Mouse (Mus musculus) neural tube, embryonic 14.5 days (tissue): ENCODE measurements at regions not wholly inside any gene's neighbourhood (a gene's known extent, or its start where the extent isn't known, plus 50 kb on each side); places are given as distances from the start of the nearest gene placed in this dataset.

Experiments used
- ATAC-seq: fragments of 200-750 bp; cut with Nextera tagmentation; 2 replicates; pipeline ENCODE4 v1.8.0; 2017; ENCODE audit warnings: low read depth, mild to moderate bottlenecking, moderate TSS enrichment, moderate library complexity
- H3K27ac ChIP-seq: fragments of 300-500 bp; sonication (generic); 2 replicates; pipeline ENCODE4 v1.5.1; 2014; ENCODE audit warnings: low read depth, mild to moderate bottlenecking, control low read depth, low read length, moderate library complexity, mixed read lengths
- H3K27me3 ChIP-seq: fragments of 300-500 bp; sonication (generic); 2 replicates; pipeline ENCODE4 v1.6.1; 2014; ENCODE audit warnings: low read length; ENCODE audit not compliant: control insufficient read depth, insufficient read depth
- H3K36me3 ChIP-seq: fragments of 300-500 bp; sonication (generic); 2 replicates; pipeline ENCODE4 v1.6.1; 2014; ENCODE audit warnings: low read length, mixed read lengths; ENCODE audit not compliant: control insufficient read depth, insufficient read depth
- H3K4me1 ChIP-seq: fragments of 300-500 bp; sonication (generic); 2 replicates; pipeline ENCODE4 v1.6.1; 2014; ENCODE audit warnings: low read length; ENCODE audit not compliant: control insufficient read depth, insufficient read depth
- H3K4me2 ChIP-seq: fragments of 300-500 bp; sonication (generic); 2 replicates; pipeline ENCODE4 v1.6.1; 2014; ENCODE audit warnings: mild to moderate bottlenecking, low read depth, low read length, control low read depth
- H3K4me3 ChIP-seq: fragments of 300-500 bp; sonication (generic); 2 replicates; pipeline ENCODE4 v1.5.1; 2014; ENCODE audit warnings: low read depth, low read length, control low read depth, mixed read lengths
- H3K9ac ChIP-seq: fragments of 300-500 bp; sonication (generic); replicated peaks from 2 replicates; pipeline ENCODE4 v1.6.1; 2014; ENCODE audit warnings: low read depth, mild to moderate bottlenecking, control low read depth, low read length, mixed read lengths
- H3K9me3 ChIP-seq: fragments of 300-500 bp; sonication (generic); 2 replicates; pipeline ENCODE4 v1.6.1; 2016; ENCODE audit warnings: low read length; ENCODE audit not compliant: control insufficient read depth
- WGBS: fragments of 180-500 bp; shearing (Covaris S2); extraction: QIAGEN DNeasy Blood & Tissue Kit; methylation state at CpG from one replicate; pipeline ENCODE4 v1.1.7; 2014; 5-methylcytosine and 5-hydroxymethylcytosine counted together

- H3K36me3 ChIP-seq = no peaks in the 10 kb centered on the region
- H3K27ac ChIP-seq = no peak overlapping the region
- H3K4me2 ChIP-seq = no peak overlapping the region
- ATAC-seq = no peak
- H3K9me3 ChIP-seq = no peaks in the 10 kb centered on the region
- H3K4me1 ChIP-seq = no peaks in the 10 kb centered on the region
- H3K27me3 ChIP-seq = no peaks in the 10 kb centered on the region
- 86% methylated on average over 2 of the region's 2 CpGs for WGBS
- no peak overlapping the region for H3K9ac ChIP-seq
- H3K4me3 ChIP-seq = no peak overlapping the region
These were observed 431.0 kb upstream of the Spred2 start for GRCm38 (mm10) chr11:19493089-19493756.

- Histone ChIP-seq H3K27ac (no peak overlapping the region), H3K27me3 (no peaks in the 10 kb centered on the region), H3K36me3 (no peaks in the 10 kb centered on the region), H3K4me3 (no peak overlapping the region), H3K9ac (no peak overlapping the region), H3K4me1 (no peaks in the 10 kb centered on the region), H3K9me3 (no peaks in the 10 kb centered on the region), H3K4me2 (no peak overlapping the region)
- WGBS = 93% methylated on average over 3 of the region's 3 CpGs
- no peak for ATAC-seq
These were observed 402.5 kb upstream of the Spred2 start for GRCm38 (mm10) chr11:19521721-19522120.

- Histone ChIP-seq H3K27me3 (no peaks in the 10 kb centered on the region), H3K4me1 (peaks cover 4% of the 10 kb centered on the region; the same call in 1 of the 2 replicates), H3K9me3 (no peaks in the 10 kb centered on the region), H3K27ac (peak overlapping the region; percentile 60; the same call in 1 of the 2 replicates), H3K4me3 (no peak overlapping the region), H3K36me3 (no peaks in the 10 kb centered on the region), H3K4me2 (no peak overlapping the region), H3K9ac (no peak overlapping the region)
- WGBS = 16% methylated on average over 6 of the region's 6 CpGs
- peak; percentile 94 for ATAC-seq
These were observed 400.2 kb upstream of the Spred2 start for GRCm38 (mm10) chr11:19523853-19524487.

GRCm38 (mm10) chr11:19529126-19529525 is 395.0 kb upstream of the Spred2 start:
- 13% methylated on average over 5 of the region's 5 CpGs for WGBS
- no peaks in the 10 kb centered on the region for H3K27me3 ChIP-seq
- 0 out of 2 replicates have a peak overlapping the region, but pooled peaks have one; percentile 7 for H3K4me2 ChIP-seq
- H3K36me3 ChIP-seq = no peaks in the 10 kb centered on the region
- no peak overlapping the region for H3K27ac ChIP-seq
- no peak overlapping the region for H3K4me3 ChIP-seq
- H3K9me3 ChIP-seq = no peaks in the 10 kb centered on the region
- H3K9ac ChIP-seq = no peak overlapping the region
- ATAC-seq = peak; percentile 75
- H3K4me1 ChIP-seq = peaks cover 27% of the 10 kb centered on the region

GRCm38 (mm10) chr11:19530652-19531051 is 393.5 kb upstream of the Spred2 start:
- Histone ChIP-seq H3K9ac (no peak overlapping the region), H3K27me3 (no peaks in the 10 kb centered on the region), H3K36me3 (no peaks in the 10 kb centered on the region), H3K4me1 (peaks cover 27% of the 10 kb centered on the region), H3K27ac (no peak overlapping the region), H3K9me3 (no peaks in the 10 kb centered on the region), H3K4me2 (0 out of 2 replicates have a peak overlapping the region, but pooled peaks have one; percentile 39), H3K4me3 (no peak overlapping the region)
- 34% methylated on average over 3 of the region's 3 CpGs for WGBS
- ATAC-seq = peak; percentile 25; the same call in 1 of the 2 replicates

GRCm38 (mm10) chr11:19531255-19532003 is 392.7 kb upstream of the Spred2 start:
- WGBS = 6% methylated on average over 20 of the region's 20 CpGs
- ATAC-seq = peak; percentile 72

GRCm38 (mm10) chr11:19532867-19533266 is 391.3 kb upstream of the Spred2 start:
- Histone ChIP-seq H3K4me3 (no peak overlapping the region), H3K4me2 (no peak overlapping the region), H3K4me1 (peaks cover 27% of the 10 kb centered on the region), H3K9ac (no peak overlapping the region), H3K27ac (no peak overlapping the region), H3K9me3 (no peaks in the 10 kb centered on the region), H3K36me3 (no peaks in the 10 kb centered on the region), H3K27me3 (no peaks in the 10 kb centered on the region)
- no peak for ATAC-seq
- 80% methylated on average over 7 of the region's 7 CpGs for WGBS

More at GRCm38 (mm10) chr11:19531255-19532003, 392.7 kb upstream of the Spred2 start:
- H3K27ac ChIP-seq = peak overlapping the region; percentile 80
- H3K9me3 ChIP-seq = no peaks in the 10 kb centered on the region
- peak overlapping the region; percentile 37; the same call in 1 of the 2 replicates for H3K9ac ChIP-seq
- peak overlapping the region; percentile 6; the same call in 1 of the 2 replicates for H3K4me3 ChIP-seq
- no peaks in the 10 kb centered on the region for H3K36me3 ChIP-seq
- H3K27me3 ChIP-seq = no peaks in the 10 kb centered on the region
- H3K4me1 ChIP-seq = peaks cover 27% of the 10 kb centered on the region
- H3K4me2 ChIP-seq = peak overlapping the region; percentile 39; the same call in 1 of the 2 replicates

- Histone ChIP-seq H3K27me3 (no peaks in the 10 kb centered on the region), H3K9me3 (no peaks in the 10 kb centered on the region), H3K4me2 (no peak overlapping the region), H3K9ac (no peak overlapping the region), H3K36me3 (no peaks in the 10 kb centered on the region), H3K27ac (no peak overlapping the region), H3K4me1 (peaks cover 26% of the 10 kb centered on the region), H3K4me3 (no peak overlapping the region)
- ATAC-seq = no peak
- WGBS = 87% methylated on average over 1 of the region's 1 CpGs
These were observed 390.5 kb upstream of the Spred2 start for GRCm38 (mm10) chr11:19533701-19534100.
